ENCODE assay signal across 18 mouse cellular contexts in the genomic region with DNA sequence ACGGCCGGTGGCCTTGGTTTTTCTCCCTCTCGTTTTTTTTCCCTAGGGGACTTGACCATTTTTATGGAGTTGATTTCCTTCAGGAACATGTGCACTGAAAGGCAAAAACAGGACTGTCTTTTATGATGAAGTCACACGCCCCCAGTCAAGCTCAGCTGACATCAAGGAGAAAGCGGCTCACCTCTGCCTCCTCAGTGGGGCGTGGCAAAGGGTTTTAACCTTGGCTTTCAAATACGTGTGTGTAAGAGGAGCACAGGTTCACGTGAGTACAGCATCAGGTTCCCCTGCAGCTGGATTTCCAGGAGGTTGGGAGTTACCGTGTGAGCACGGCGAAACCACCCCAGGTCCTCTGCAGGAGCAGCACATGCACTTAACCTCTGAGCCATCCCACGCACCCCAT. TPM values are rescaled to one million over a fixed set of nuclear protein-coding genes. Genes with fewer than 3 reads are reported as not detected.
DNase-seq lines count a peak whose midpoint lies in the region; ATAC-seq and TF ChIP-seq lines count a peak whose summit lies in the region.
"Had no signal": no experiment of that assay in that cellular context is flagged by ENCODE, and none has a peak within 500 bp of the region (broad histone marks: within the 10 kb centered on the region; RNA-seq: fewer than 3 reads in every experiment).

No protein-coding gene starts in this region.

- no peak overlapping the region for H3K4me2 ChIP-seq in kidney, embryonic 16.5 days (replicated peaks; ENCODE audit: low read depth, low read length)
- H3K4me2 ChIP-seq: forebrain, embryonic 15.5 days; heart, embryonic 12.5 days; hindbrain, embryonic 14.5 days had no signal

- DNase-seq in heart, adult 11 months: peak; percentile 82
- no peak for DNase-seq in heart, adult 2 months
- DNase-seq in kidney, adult 9 months: peak; percentile 49
- DNase-seq in ZHBTc4 (ENCODE audit: low read depth, low spot score): peak; percentile 73
- DNase-seq in lung, postnatal 4 days: no peak
- DNase-seq: adrenal gland, adult 2 months; adrenal gland, postnatal 25 days; cerebellum, adult 18-20 months; cerebellum, adult 9-11 months; cerebellum, postnatal 36 days; gastrocnemius, postnatal 36 days had no signal

- no peaks in the 10 kb centered on the region for H3K27me3 ChIP-seq in heart, adult 2 months (ENCODE audit: control insufficient read depth, insufficient read depth, low read length)
- H3K27me3 ChIP-seq in kidney, embryonic 16.5 days (ENCODE audit: insufficient read depth, low read length): no peaks in the 10 kb centered on the region
- H3K27me3 ChIP-seq: forebrain, embryonic 15.5 days had no signal

- no peaks in the 10 kb centered on the region; the same call in 1 of the 2 replicates for H3K4me1 ChIP-seq in heart, adult 2 months (ENCODE audit: control insufficient read depth, insufficient read depth, low read length)
- peaks cover 28% of the 10 kb centered on the region for H3K4me1 ChIP-seq in kidney, embryonic 16.5 days (ENCODE audit: insufficient read depth, low read length)

- H3K36me3 ChIP-seq in heart, adult 2 months (ENCODE audit: control insufficient read depth, insufficient read depth, low read length): no peaks in the 10 kb centered on the region
- no peaks in the 10 kb centered on the region for H3K36me3 ChIP-seq in kidney, embryonic 16.5 days (ENCODE audit: insufficient read depth, low read length)
- H3K36me3 ChIP-seq: forebrain, embryonic 15.5 days; heart, embryonic 12.5 days; hindbrain, embryonic 10.5 days had no signal

- no peaks in the 10 kb centered on the region for H3K79me2 ChIP-seq in heart, adult 2 months (replicated peaks; ENCODE audit: control insufficient read depth, insufficient read depth, low read length)

- no peak for TF ChIP-seq POLR2A in heart, adult 2 months (IDR thresholded peaks at IDR 0.05; ENCODE audit: insufficient read depth, low read depth, low read length)

- WGBS in heart, adult 2 months: 91% methylated on average over 12 of the region's 12 CpGs
- WGBS in kidney, embryonic 16.5 days: 32% methylated on average over 12 of the region's 12 CpGs

- TF ChIP-seq EP300 in heart, adult 2 months (IDR thresholded peaks at IDR 0.05; ENCODE audit: insufficient read depth, low read depth, low read length): no peak

- no peak for ATAC-seq in kidney, embryonic 16.5 days (ENCODE audit: low FRiP score, low TSS enrichment)
- ATAC-seq in granulocyte monocyte progenitor cell, adult 5-6 weeks (replicated peaks; ENCODE audit: poor library complexity, severe bottlenecking): no peak
- ATAC-seq: forebrain, embryonic 15.5 days had no signal

- no peak overlapping the region for H3K9ac ChIP-seq in heart, adult 2 months (ENCODE audit: low read depth, low read length)
- no peak overlapping the region for H3K9ac ChIP-seq in kidney, embryonic 16.5 days (replicated peaks; ENCODE audit: low read length)
- H3K9ac ChIP-seq: forebrain, embryonic 15.5 days; heart, embryonic 12.5 days; hindbrain, embryonic 14.5 days had no signal

- intact Hi-C loops in heart, adult 2 months (cut with DNase I): no loop called here

- no peaks in the 10 kb centered on the region for H3K9me3 ChIP-seq in kidney, embryonic 16.5 days (ENCODE audit: low read length)
- H3K9me3 ChIP-seq: forebrain, embryonic 15.5 days; heart, embryonic 12.5 days; hindbrain, embryonic 10.5 days had no signal

- H3K4me3 ChIP-seq in heart, adult 2 months: no peak overlapping the region
- H3K4me3 ChIP-seq in kidney, embryonic 16.5 days (ENCODE audit: low read length): no peak overlapping the region
- H3K4me3 ChIP-seq: forebrain, embryonic 15.5 days; heart, embryonic 12.5 days; hindbrain, embryonic 10.5 days had no signal

- no peak overlapping the region for H3K27ac ChIP-seq in heart, adult 2 months
- no peak overlapping the region for H3K27ac ChIP-seq in kidney, embryonic 16.5 days (ENCODE audit: low read length)
- H3K27ac ChIP-seq: forebrain, embryonic 15.5 days; hindbrain, embryonic 10.5 days; hindbrain, embryonic 14.5 days had no signal

- no peak for TF ChIP-seq CTCF in heart, adult 2 months (IDR thresholded peaks at IDR 0.05)

RNA-seq across cellular contexts. Expression of a gene that starts 33.7 kb away (rescaled TPM):
- 10 to 100 TPM; 37.2 to 37.3 TPM for total RNA-seq in heart, adult 2 months (2021)
- 43.9 and 67.9 TPM in 2 replicates for polyA plus RNA-seq in heart, adult 2 months (2012; rRNA removed)
- polyA plus RNA-seq in kidney, embryonic 16.5 days (2015; fragmentation: Nextera tagmentation; extraction: Ambion mirVana): 30.9 and 32.8 TPM in 2 replicates
- not detected in 2 replicates for total RNA-seq in granulocyte monocyte progenitor cell, adult 5-6 weeks (2014; fragmentation: Nextera tagmentation)
- not detected in 2 replicates for total RNA-seq in granulocyte monocyte progenitor cell, adult 5-6 weeks (2017)
- total RNA-seq: MEL had no signal

Comparison
In these comparisons a context has a peak if more than half of its experiments do, and no peak if none do; other contexts are left out.
1. DNase-seq: peak in heart, adult 11 months (single experiment), kidney, adult 9 months (single experiment) and ZHBTc4 (single experiment); none in heart, adult 2 months (0 of 2) and lung, postnatal 4 days (0 of 2).
2. RNA of a gene that starts 33.7 kb away (total RNA-seq): 37.2 to 37.3 TPM in heart, adult 2 months; not detected in granulocyte monocyte progenitor cell, adult 5-6 weeks; every median in the first group is over 10 times any median in the second.